Mouse (Mus musculus) myocyte (in vitro differentiated cells): ENCODE measurements at regions not wholly inside any gene's neighbourhood (a gene's known extent, or its start where the extent isn't known, plus 50 kb on each side); places are given as distances from the start of the nearest gene placed in this dataset.

Experiments
- H3K27me3 ChIP-seq: one replicate; pipeline ENCODE4 v1.6.1; 2011; ENCODE audit not compliant: control insufficient read depth, insufficient read depth, insufficient read length
- H3K36me3 ChIP-seq: one replicate; pipeline ENCODE4 v1.6.1; 2011; ENCODE audit not compliant: control insufficient read depth, insufficient read depth
- H3K4me2 ChIP-seq: one replicate; pipeline ENCODE4 v1.6.1; 2011; ENCODE audit warnings: low read depth, control low read depth
- H3K4me3 ChIP-seq: one replicate; pipeline ENCODE4 v1.5.1; 2011; ENCODE audit warnings: mild to moderate bottlenecking, control low read depth, moderate library complexity
- H3K79me2 ChIP-seq: one replicate; pipeline ENCODE4 v1.6.1; 2011; ENCODE audit not compliant: control insufficient read depth, insufficient read depth
- H3ac ChIP-seq: one replicate; pipeline ENCODE4 v1.6.1; 2011; ENCODE audit not compliant: control insufficient read depth, insufficient read length
- CEBPB ChIP-seq: IDR thresholded peaks from 2 replicates; pipeline ENCODE4 v1.6.1; 2011; ENCODE audit warnings: mild to moderate bottlenecking, moderate library complexity; ENCODE audit not compliant: poor library complexity, insufficient read depth, severe bottlenecking
- E2F4 ChIP-seq: IDR thresholded peaks from one replicate; pipeline ENCODE4 v1.6.1; 2011; ENCODE audit warnings: mild to moderate bottlenecking, control low read depth, moderate library complexity; ENCODE audit not compliant: insufficient read depth
- MAX ChIP-seq: IDR thresholded peaks from one replicate; pipeline ENCODE4 v1.6.1; 2011; ENCODE audit warnings: low read depth, mild to moderate bottlenecking, control low read depth
- MYOD1 ChIP-seq, 3 experiments: IDR thresholded peaks; one replicate each; pipeline ENCODE4 v1.6.1; 2011; ENCODE audit warnings: control low read depth in 2 of 3, low read depth in 2 of 3, mild to moderate bottlenecking in 2 of 3, moderate library complexity in 1 of 3; ENCODE audit not compliant: insufficient read length in 2 of 3, control insufficient read depth in 1 of 3
- MYOG ChIP-seq, 3 experiments: IDR thresholded peaks; one replicate each; pipeline ENCODE4 v1.6.1; 2011; ENCODE audit warnings: control low read depth in 2 of 3, low read depth in 2 of 3, mild to moderate bottlenecking in 2 of 3; ENCODE audit not compliant: insufficient read length in 2 of 3, control insufficient read depth in 1 of 3, insufficient read depth in 1 of 3
- POLR2A ChIP-seq: IDR thresholded peaks from one replicate; pipeline ENCODE4 v1.6.1; 2011; ENCODE audit warnings: low read depth, mild to moderate bottlenecking, control low read depth, moderate library complexity; ENCODE audit not compliant: insufficient read length
- POLR2AphosphoS2 ChIP-seq: IDR thresholded peaks from one replicate; pipeline ENCODE4 v1.6.1; 2011; ENCODE audit warnings: low read depth, control low read depth; ENCODE audit not compliant: insufficient read length
- REST ChIP-seq: IDR thresholded peaks from one replicate; pipeline ENCODE4 v1.6.1; 2011; ENCODE audit warnings: mild to moderate bottlenecking, control low read depth, moderate library complexity; ENCODE audit not compliant: insufficient read depth, insufficient read length
- SRF ChIP-seq: IDR thresholded peaks from one replicate; pipeline ENCODE4 v1.6.1; 2011; ENCODE audit warnings: low read depth; ENCODE audit not compliant: control insufficient read depth, insufficient read length
- TCF12 ChIP-seq: IDR thresholded peaks from one replicate; pipeline ENCODE4 v1.6.1; 2011; ENCODE audit warnings: mild to moderate bottlenecking, control low read depth; ENCODE audit not compliant: poor library complexity, insufficient read depth, severe bottlenecking
- TCF3 ChIP-seq: IDR thresholded peaks from one replicate; pipeline ENCODE4 v1.6.1; 2011; ENCODE audit warnings: low read depth, control low read depth; ENCODE audit not compliant: insufficient read length
- USF1 ChIP-seq: IDR thresholded peaks from one replicate; pipeline ENCODE4 v1.6.1; 2011; ENCODE audit warnings: low read depth, mild to moderate bottlenecking, control low read depth, moderate library complexity

- H3K4me2 ChIP-seq: no peak overlapping the region
- TF ChIP-seq SRF (no peak), POLR2A (no peak), REST (no peak), MAX (no peak), USF1 (no peak), POLR2AphosphoS2 (no peak), MYOD1 (IDR thresholded peaks at IDR 0.05; ENCODE audit: control insufficient read depth in 1 of 3, insufficient read length in 2 of 3, low read depth in 2 of 3) (no peak), MYOG (IDR thresholded peaks at IDR 0.05; ENCODE audit: control insufficient read depth in 1 of 3, insufficient read depth in 1 of 3, insufficient read length in 2 of 3, low read depth in 2 of 3) (no peak), CEBPB (no peak), TCF3 (no peak), E2F4 (no peak), TCF12 (no peak)
- no peaks in the 10 kb centered on the region for H3K36me3 ChIP-seq
- H3K4me3 ChIP-seq: no peak overlapping the region
- peaks cover 6% of the 10 kb centered on the region for H3K27me3 ChIP-seq
- H3ac ChIP-seq: no peak overlapping the region
- no peaks in the 10 kb centered on the region for H3K79me2 ChIP-seq
These were observed 97.7 kb upstream of the Ptprm start for GRCm38 (mm10) chr17:67451966-67452365.

- no peak for TF ChIP-seq POLR2AphosphoS2
- TF ChIP-seq SRF: no peak
- TF ChIP-seq USF1: no peak
- TF ChIP-seq TCF12: no peak
- no peak for TF ChIP-seq REST
- no peak for TF ChIP-seq CEBPB
- H3K27me3 ChIP-seq: peaks cover 6% of the 10 kb centered on the region
These were observed 96.8 kb upstream of the Ptprm start for GRCm38 (mm10) chr17:67451081-67451480.

GRCm38 (mm10) chr17:67450021-67450420 is 95.8 kb upstream of the Ptprm start:
- no peaks in the 10 kb centered on the region for H3K36me3 ChIP-seq
- peaks cover 6% of the 10 kb centered on the region for H3K27me3 ChIP-seq
- H3K4me3 ChIP-seq: no peak overlapping the region
- no peak overlapping the region for H3ac ChIP-seq
- TF ChIP-seq TCF3 (no peak), POLR2A (no peak), MYOD1 (IDR thresholded peaks at IDR 0.05; ENCODE audit: control insufficient read depth in 1 of 3, insufficient read length in 2 of 3, low read depth in 2 of 3) (no peak), USF1 (no peak)
- no peaks in the 10 kb centered on the region for H3K79me2 ChIP-seq
- no peak overlapping the region for H3K4me2 ChIP-seq

More at GRCm38 (mm10) chr17:67451081-67451480, 96.8 kb upstream of the Ptprm start:
- H3K4me2 ChIP-seq: peak overlapping the region; percentile 36
- H3ac ChIP-seq: no peak overlapping the region
- H3K36me3 ChIP-seq: no peaks in the 10 kb centered on the region
- H3K79me2 ChIP-seq: no peaks in the 10 kb centered on the region
- no peak overlapping the region for H3K4me3 ChIP-seq

- Histone ChIP-seq H3K4me2 (no peak overlapping the region), H3K79me2 (no peaks in the 10 kb centered on the region), H3K27me3 (no peaks in the 10 kb centered on the region), H3K4me3 (no peak overlapping the region), H3ac (no peak overlapping the region), H3K36me3 (no peaks in the 10 kb centered on the region)
- TF ChIP-seq CEBPB: no peak
These were observed 91.7 kb upstream of the Ptprm start for GRCm38 (mm10) chr17:67445986-67446385.

- no peak overlapping the region for H3K4me3 ChIP-seq
- no peak overlapping the region for H3ac ChIP-seq
- no peaks in the 10 kb centered on the region for H3K27me3 ChIP-seq
- H3K79me2 ChIP-seq: no peaks in the 10 kb centered on the region
- no peaks in the 10 kb centered on the region for H3K36me3 ChIP-seq
- no peak for TF ChIP-seq MAX
- no peak overlapping the region for H3K4me2 ChIP-seq
These were observed 86.7 kb upstream of the Ptprm start for GRCm38 (mm10) chr17:67440961-67441360.

- Histone ChIP-seq H3K36me3 (no peaks in the 10 kb centered on the region), H3ac (no peak overlapping the region), H3K4me3 (no peak overlapping the region), H3K27me3 (peaks cover 4% of the 10 kb centered on the region), H3K4me2 (no peak overlapping the region), H3K79me2 (no peaks in the 10 kb centered on the region)
- TF ChIP-seq POLR2A (no peak), SRF (no peak), TCF3 (no peak), TCF12 (no peak), E2F4 (no peak), MYOG (IDR thresholded peaks at IDR 0.05; ENCODE audit: control insufficient read depth in 1 of 3, insufficient read depth in 1 of 3, insufficient read length in 2 of 3, low read depth in 2 of 3) (no peak), REST (no peak), POLR2AphosphoS2 (no peak), USF1 (no peak), MYOD1 (IDR thresholded peaks at IDR 0.05; ENCODE audit: control insufficient read depth in 1 of 3, insufficient read length in 2 of 3, low read depth in 2 of 3) (no peak)
These were observed 65.9 kb upstream of the Ptprm start for GRCm38 (mm10) chr17:67419956-67420711.
